Mouse (Mus musculus) hindbrain, embryonic 12.5 days (tissue): Measurements from ENCODE around the gene Rap1gap2. TPM values are rescaled to one million over a fixed set of nuclear protein-coding genes. Genes with fewer than 3 reads are reported as not detected.
"Not testable (repeated sequence)": the region's sequence is repeated elsewhere in the genome, so short reads cannot be mapped to it uniquely, and the experiment has no call there.

Experiments
- ATAC-seq: fragments of 200-750 bp; cut with Nextera tagmentation; 2 replicates; pipeline ENCODE4 v1.8.0; 2017; ENCODE audit warnings: moderate TSS enrichment; ENCODE audit not compliant: low FRiP score
- H3K27ac ChIP-seq: fragments of 300-500 bp; sonication (generic); 2 replicates; pipeline ENCODE4 v1.5.1; 2016; ENCODE audit warnings: mild to moderate bottlenecking
- H3K27me3 ChIP-seq: fragments of 300-500 bp; sonication (generic); 2 replicates; pipeline ENCODE4 v1.6.1; 2016; ENCODE audit warnings: mild to moderate bottlenecking
- H3K36me3 ChIP-seq: fragments of 300-500 bp; sonication (generic); 2 replicates; pipeline ENCODE4 v1.6.1; 2016; ENCODE audit warnings: mild to moderate bottlenecking
- H3K4me1 ChIP-seq: fragments of 300-500 bp; sonication (generic); 2 replicates; pipeline ENCODE4 v1.6.1; 2016
- H3K4me2 ChIP-seq: fragments of 300-500 bp; sonication (generic); replicated peaks from 2 replicates; pipeline ENCODE4 v1.6.1; 2016; ENCODE audit warnings: mild to moderate bottlenecking
- H3K4me3 ChIP-seq: fragments of 300-500 bp; sonication (generic); 2 replicates; pipeline ENCODE4 v1.5.1; 2016; ENCODE audit warnings: mild to moderate bottlenecking
- H3K9ac ChIP-seq: fragments of 300-500 bp; sonication (generic); 2 replicates; pipeline ENCODE4 v1.6.1; 2016; ENCODE audit warnings: mild to moderate bottlenecking, moderate library complexity
- H3K9me3 ChIP-seq: fragments of 300-500 bp; sonication (generic); replicated peaks from 2 replicates; pipeline ENCODE4 v1.6.1; 2016; ENCODE audit warnings: mild to moderate bottlenecking
- WGBS: fragments of 180-500 bp; shearing (Covaris S2); methylation state at CpG from one replicate; pipeline ENCODE4 v1.1.7; 2016; 5-methylcytosine and 5-hydroxymethylcytosine counted together
- polyA plus RNA-seq: library from polyadenylated mRNA; unstranded; fragments of >200 nt; fragmentation: Nextera tagmentation; extraction: Ambion mirVana; gene quantifications from 2 replicates; pipeline ENCODE4 v1.2.1, GENCODE M21; 2016

Gene Rap1gap2
- polyA plus RNA-seq, 1 experiment from 2014 or later, result 8.1 TPM

GRCm38 (mm10) chr11:74586401-74586800 lies 24.3 kb downstream of the Rap1gap2 start:
- Histone ChIP-seq H3K4me3 (no peak overlapping the region), H3K4me1 (peaks cover 7% of the 10 kb centered on the region; the same call in 1 of the 2 replicates), H3K27ac (no peak overlapping the region), H3K9me3 (no peaks in the 10 kb centered on the region), H3K36me3 (no peaks in the 10 kb centered on the region), H3K4me2 (no peak overlapping the region), H3K27me3 (peaks cover 52% of the 10 kb centered on the region), H3K9ac (no peak overlapping the region)
- WGBS, result 66% methylated on average over 5 of the region's 5 CpGs
- no peak for ATAC-seq

GRCm38 (mm10) chr11:74584946-74585723 lies 25.6 kb downstream of the Rap1gap2 start:
- no peak overlapping the region for H3K4me2 ChIP-seq
- peaks cover 39% of the 10 kb centered on the region for H3K27me3 ChIP-seq
- H3K9me3 ChIP-seq, result no peaks in the 10 kb centered on the region
- no peak for ATAC-seq
- WGBS, result 71% methylated on average over 10 of the region's 10 CpGs
- H3K27ac ChIP-seq, result no peak overlapping the region
- no peak overlapping the region for H3K9ac ChIP-seq
- no peaks in the 10 kb centered on the region for H3K36me3 ChIP-seq
- peaks cover 3% of the 10 kb centered on the region; the same call in 1 of the 2 replicates for H3K4me1 ChIP-seq
- no peak overlapping the region for H3K4me3 ChIP-seq

GRCm38 (mm10) chr11:74583824-74584349 lies 26.8 kb downstream of the Rap1gap2 start:
- Histone ChIP-seq H3K27ac (no peak overlapping the region), H3K4me1 (peaks cover 3% of the 10 kb centered on the region; the same call in 1 of the 2 replicates), H3K27me3 (peaks cover 27% of the 10 kb centered on the region), H3K9ac (no peak overlapping the region), H3K4me2 (no peak overlapping the region), H3K9me3 (no peaks in the 10 kb centered on the region), H3K36me3 (no peaks in the 10 kb centered on the region), H3K4me3 (no peak overlapping the region)
- 71% methylated on average over 7 of the region's 7 CpGs for WGBS
- no peak for ATAC-seq

- H3K27ac ChIP-seq, result no peak overlapping the region
- peaks cover 12% of the 10 kb centered on the region; the same call in 1 of the 2 replicates for H3K27me3 ChIP-seq
- H3K4me2 ChIP-seq, result no peak overlapping the region
- H3K9me3 ChIP-seq, result no peaks in the 10 kb centered on the region
- H3K9ac ChIP-seq, result no peak overlapping the region
- no peak overlapping the region for H3K4me3 ChIP-seq
- ATAC-seq, result no peak
- WGBS, result 78% methylated on average over 3 of the region's 3 CpGs
- peaks cover 3% of the 10 kb centered on the region; the same call in 1 of the 2 replicates for H3K4me1 ChIP-seq
- H3K36me3 ChIP-seq, result no peaks in the 10 kb centered on the region
Measured at GRCm38 (mm10) chr11:74582464-74582863, 28.3 kb downstream of the Rap1gap2 start.

- not testable (repeated sequence) for H3K4me2 ChIP-seq, H3K4me1 ChIP-seq, H3K4me3 ChIP-seq, H3K27ac ChIP-seq, ATAC-seq, H3K9ac ChIP-seq, H3K27me3 ChIP-seq, H3K9me3 ChIP-seq, H3K36me3 ChIP-seq
- WGBS, result 53% methylated on average over 4 of the region's 4 CpGs
Measured at GRCm38 (mm10) chr11:74581333-74581732, 29.4 kb downstream of the Rap1gap2 start.

GRCm38 (mm10) chr11:74577068-74577467 lies 33.6 kb downstream of the Rap1gap2 start:
- Histone ChIP-seq H3K9me3 (no peaks in the 10 kb centered on the region), H3K36me3 (no peaks in the 10 kb centered on the region), H3K4me3 (no peak overlapping the region), H3K9ac (no peak overlapping the region), H3K27ac (no peak overlapping the region), H3K4me1 (no peaks in the 10 kb centered on the region), H3K27me3 (no peaks in the 10 kb centered on the region), H3K4me2 (no peak overlapping the region)
- 69% methylated on average over 3 of the region's 3 CpGs for WGBS
- no peak for ATAC-seq

GRCm38 (mm10) chr11:74575940-74576339 lies 34.8 kb downstream of the Rap1gap2 start:
- H3K4me3 ChIP-seq, result no peak overlapping the region
- H3K4me1 ChIP-seq, result no peaks in the 10 kb centered on the region
- no peak overlapping the region for H3K4me2 ChIP-seq
- H3K36me3 ChIP-seq, result no peaks in the 10 kb centered on the region
- ATAC-seq, result no peak
- no peak overlapping the region for H3K9ac ChIP-seq
- H3K27ac ChIP-seq, result no peak overlapping the region
- WGBS, result 68% methylated on average over 3 of the region's 3 CpGs
- H3K9me3 ChIP-seq, result no peaks in the 10 kb centered on the region
- H3K27me3 ChIP-seq, result no peaks in the 10 kb centered on the region

- H3K27ac ChIP-seq, result no peak overlapping the region
- H3K4me1 ChIP-seq, result peaks cover 3% of the 10 kb centered on the region; the same call in 1 of the 2 replicates
- no peaks in the 10 kb centered on the region for H3K36me3 ChIP-seq
- H3K9ac ChIP-seq, result no peak overlapping the region
- no peaks in the 10 kb centered on the region for H3K27me3 ChIP-seq
- H3K4me3 ChIP-seq, result no peak overlapping the region
- H3K4me2 ChIP-seq, result no peak overlapping the region
- H3K9me3 ChIP-seq, result no peaks in the 10 kb centered on the region
- ATAC-seq, result no peak
- WGBS, result 81% methylated on average over 4 of the region's 4 CpGs
Measured at GRCm38 (mm10) chr11:74574768-74575434, 35.8 kb downstream of the Rap1gap2 start.

GRCm38 (mm10) chr11:74572459-74573061 lies 38.2 kb downstream of the Rap1gap2 start:
- ATAC-seq, result no peak
- Histone ChIP-seq H3K9ac (no peak overlapping the region), H3K9me3 (no peaks in the 10 kb centered on the region), H3K4me2 (no peak overlapping the region), H3K27ac (no peak overlapping the region), H3K4me1 (peaks cover 3% of the 10 kb centered on the region; the same call in 1 of the 2 replicates), H3K27me3 (no peaks in the 10 kb centered on the region), H3K4me3 (no peak overlapping the region), H3K36me3 (no peaks in the 10 kb centered on the region)
- 81% methylated on average over 6 of the region's 6 CpGs for WGBS

GRCm38 (mm10) chr11:74569735-74570134 lies 41.0 kb downstream of the Rap1gap2 start:
- H3K4me3 ChIP-seq, result no peak overlapping the region
- H3K9ac ChIP-seq, result no peak overlapping the region
- H3K27me3 ChIP-seq, result no peaks in the 10 kb centered on the region
- peaks cover 3% of the 10 kb centered on the region; the same call in 1 of the 2 replicates for H3K4me1 ChIP-seq
- no peak for ATAC-seq
- H3K4me2 ChIP-seq, result no peak overlapping the region
- WGBS, result 74% methylated on average over 6 of the region's 6 CpGs
- no peaks in the 10 kb centered on the region for H3K9me3 ChIP-seq
- no peak overlapping the region for H3K27ac ChIP-seq
- no peaks in the 10 kb centered on the region for H3K36me3 ChIP-seq

- peaks cover 3% of the 10 kb centered on the region; the same call in 1 of the 2 replicates for H3K4me1 ChIP-seq
- WGBS, result 79% methylated on average over 5 of the region's 5 CpGs
- no peak overlapping the region for H3K9ac ChIP-seq
- no peak for ATAC-seq
- H3K9me3 ChIP-seq, result no peaks in the 10 kb centered on the region
- H3K4me3 ChIP-seq, result no peak overlapping the region
- H3K4me2 ChIP-seq, result no peak overlapping the region
- H3K27me3 ChIP-seq, result no peaks in the 10 kb centered on the region
- no peak overlapping the region for H3K27ac ChIP-seq
- H3K36me3 ChIP-seq, result no peaks in the 10 kb centered on the region
Measured at GRCm38 (mm10) chr11:74568463-74568862, 42.3 kb downstream of the Rap1gap2 start.

GRCm38 (mm10) chr11:74568004-74568403 lies 42.7 kb downstream of the Rap1gap2 start:
- Histone ChIP-seq H3K4me3 (no peak overlapping the region), H3K27ac (no peak overlapping the region), H3K36me3 (no peaks in the 10 kb centered on the region), H3K27me3 (no peaks in the 10 kb centered on the region), H3K4me2 (no peak overlapping the region), H3K4me1 (peaks cover 3% of the 10 kb centered on the region; the same call in 1 of the 2 replicates), H3K9me3 (no peaks in the 10 kb centered on the region), H3K9ac (no peak overlapping the region)
- ATAC-seq, result no peak
- 77% methylated on average over 3 of the region's 3 CpGs for WGBS
